Mouse (Mus musculus) testis, adult 2 months (tissue): ENCODE data around the gene Rasgef1b.

Experiments used
- CTCF ChIP-seq: fragments of 200-500 bp; IDR thresholded peaks from 2 replicates; pipeline ENCODE4 v1.5.1; 2012; ENCODE audit warnings: low read depth, mild to moderate bottlenecking, inconsistent platforms, low read length, moderate library complexity; ENCODE audit not compliant: control insufficient read depth, insufficient read depth, insufficient replicate concordance
- POLR2A ChIP-seq: fragments of 200-500 bp; IDR thresholded peaks from 2 replicates; pipeline ENCODE4 v1.6.1; 2012; ENCODE audit warnings: low read depth, mild to moderate bottlenecking, inconsistent platforms, low read length, moderate library complexity; ENCODE audit not compliant: control insufficient read depth

GRCm38 (mm10) chr5:99404403-99405170 lies 324.3 kb downstream of the Rasgef1b start:
- TF ChIP-seq CTCF (no peak), POLR2A (no peak)
